Mouse (Mus musculus): Measurements from ENCODE around the gene Cpt1b.

Cpt1b gene

DNA sequence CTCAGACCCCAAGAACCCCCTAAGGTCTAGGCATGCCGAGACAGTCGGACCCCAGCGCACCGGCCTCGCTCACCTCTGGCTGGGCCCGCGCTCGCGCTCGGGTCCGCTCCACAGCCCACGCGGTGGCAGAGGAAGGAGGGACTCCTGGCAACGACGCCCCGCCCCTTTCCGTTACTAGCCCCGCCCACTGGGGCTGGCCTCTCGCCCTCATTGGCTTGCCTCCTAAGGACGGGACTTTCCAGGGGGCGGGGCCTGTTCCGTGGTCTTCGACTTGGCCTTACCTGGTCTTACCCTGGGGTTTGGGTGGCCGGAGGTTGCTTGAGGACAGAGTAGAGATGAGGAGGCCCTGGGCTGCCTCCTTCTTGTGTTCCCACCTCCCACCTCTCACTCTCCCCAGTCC is 15.5 kb downstream of the Cpt1b start, which contains the start of gene Syce3:
Gene Syce3 (minus strand): TSS at position 386 of the 400 bp plus-strand sequence.
- H3K9me3 ChIP-seq (ENCODE audit: low read length): peaks cover 28% of the 10 kb centered on the region
- peaks cover 24% of the 10 kb centered on the region for H3K27me3 ChIP-seq (ENCODE audit: insufficient read depth, low read length)
- no peaks in the 10 kb centered on the region for H3K36me3 ChIP-seq (ENCODE audit: insufficient read depth, low read length)
- H3K4me3 ChIP-seq (replicated peaks; ENCODE audit: low read length): peak within 1 kb of the TSS; percentile 29; the same call in 1 of the 2 replicates
- H3K4me1 ChIP-seq (replicated peaks; ENCODE audit: low read depth, low read length): peaks cover 16% of the 10 kb centered on the region
- TF ChIP-seq POU5F1 (IDR thresholded peaks at IDR 0.05; ENCODE audit: borderline replicate concordance, low read length): no peak
- TF ChIP-seq CTCF (conservative IDR thresholded peaks at IDR 0.05; ENCODE audit: low read length): no peak
- TF ChIP-seq NANOG (IDR thresholded peaks at IDR 0.05; ENCODE audit: borderline replicate concordance, low read length): no peak

DNA sequence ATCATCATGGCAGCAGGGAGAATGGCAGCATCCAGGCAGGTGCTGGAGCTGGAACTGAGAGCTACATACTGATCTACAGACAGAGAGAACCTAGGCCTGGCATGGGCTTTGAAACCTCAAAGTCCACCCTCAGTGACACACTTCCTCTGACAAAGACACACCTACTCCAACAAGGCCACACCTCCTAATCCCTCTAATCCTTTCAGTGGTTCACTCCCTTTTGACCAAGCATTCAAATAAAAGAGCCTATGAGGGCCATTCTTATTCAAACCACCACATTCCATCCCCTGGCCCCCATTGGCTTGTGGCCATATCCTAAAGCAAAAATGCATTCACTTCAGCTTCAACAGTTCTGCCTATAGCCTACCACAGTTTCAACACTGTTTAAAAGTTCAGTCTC is 19.0 kb downstream of the Cpt1b start:
- H3K36me3 ChIP-seq (ENCODE audit: insufficient read depth, low read length): no peaks in the 10 kb centered on the region
- H3K9me3 ChIP-seq (ENCODE audit: low read length): peaks cover 28% of the 10 kb centered on the region
- TF ChIP-seq CTCF (conservative IDR thresholded peaks at IDR 0.05; ENCODE audit: low read length) (no peak), NANOG (IDR thresholded peaks at IDR 0.05; ENCODE audit: borderline replicate concordance, low read length) (no peak), POU5F1 (IDR thresholded peaks at IDR 0.05; ENCODE audit: borderline replicate concordance, low read length) (no peak)
- no peak overlapping the region for H3K4me3 ChIP-seq (replicated peaks; ENCODE audit: low read length)
- H3K27me3 ChIP-seq (ENCODE audit: insufficient read depth, low read length): peaks cover 24% of the 10 kb centered on the region
- peaks cover 20% of the 10 kb centered on the region for H3K4me1 ChIP-seq (replicated peaks; ENCODE audit: low read depth, low read length)

DNA sequence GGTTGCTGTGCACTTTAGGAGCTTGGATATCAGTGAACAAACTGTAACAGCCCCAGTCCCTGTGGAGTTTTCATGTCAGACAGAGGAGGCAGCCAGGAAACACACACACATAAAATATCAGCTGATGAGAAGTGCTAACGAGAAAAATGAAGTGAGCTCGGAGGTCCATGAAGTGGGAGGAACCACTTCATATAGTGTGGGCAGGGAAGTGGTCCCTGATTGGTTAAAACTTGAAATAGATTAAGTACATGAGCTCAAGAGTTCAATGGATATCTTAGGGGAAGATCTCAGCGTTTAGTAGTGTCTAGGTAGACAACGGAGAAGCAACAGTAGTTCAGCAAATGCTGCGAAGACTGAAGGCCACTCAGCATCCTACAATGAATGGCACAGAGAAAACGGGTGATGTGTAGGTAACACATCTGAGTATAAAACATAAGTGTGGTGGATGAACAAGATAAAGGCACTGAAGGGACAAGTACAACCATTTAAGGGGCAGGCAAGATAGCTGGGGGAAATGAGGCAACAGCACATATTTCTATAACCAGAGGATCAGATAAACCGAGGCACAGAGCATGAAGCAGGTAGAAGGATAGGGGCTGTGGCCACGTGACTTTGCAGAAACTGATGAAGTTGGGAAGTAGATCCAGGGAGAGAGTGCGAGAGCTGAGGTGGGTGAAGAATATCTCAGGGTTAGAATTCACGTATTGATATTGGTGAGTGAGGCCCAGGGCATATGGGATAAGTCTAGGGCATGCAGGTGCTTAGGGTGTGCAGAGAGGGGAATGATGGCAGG is 20.6 kb downstream of the Cpt1b start:
- no peak overlapping the region for H3K4me3 ChIP-seq (replicated peaks; ENCODE audit: low read length)
- no peak for TF ChIP-seq NANOG (IDR thresholded peaks at IDR 0.05; ENCODE audit: borderline replicate concordance, low read length)
- no peak for TF ChIP-seq CTCF (conservative IDR thresholded peaks at IDR 0.05; ENCODE audit: low read length)
- TF ChIP-seq POU5F1 (IDR thresholded peaks at IDR 0.05; ENCODE audit: borderline replicate concordance, low read length): no peak
- H3K36me3 ChIP-seq (ENCODE audit: insufficient read depth, low read length): no peaks in the 10 kb centered on the region
- peaks cover 29% of the 10 kb centered on the region for H3K4me1 ChIP-seq (replicated peaks; ENCODE audit: low read depth, low read length)
- H3K27me3 ChIP-seq (ENCODE audit: insufficient read depth, low read length): peaks cover 18% of the 10 kb centered on the region
- H3K9me3 ChIP-seq (ENCODE audit: low read length): peaks cover 28% of the 10 kb centered on the region

DNA sequence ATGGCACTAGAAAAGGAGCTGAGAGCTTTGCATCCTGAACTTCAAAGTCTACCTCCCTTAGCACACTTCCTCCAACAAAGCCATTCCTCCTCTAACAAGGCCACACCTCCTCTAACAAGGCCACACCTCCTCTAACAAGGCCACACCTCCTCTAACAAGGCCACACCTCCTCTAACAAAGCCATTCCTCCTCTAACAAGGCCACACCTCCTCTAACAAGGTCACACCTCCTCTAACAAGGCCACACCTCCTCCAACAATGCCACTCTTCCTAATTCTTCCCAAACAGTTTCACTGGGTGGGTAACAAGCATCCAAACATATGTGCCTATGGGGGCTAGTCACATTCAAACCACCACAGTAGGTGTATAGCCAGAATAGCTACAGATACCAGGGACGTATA is 23.2 kb downstream of the Cpt1b start:
- H3K36me3 ChIP-seq (ENCODE audit: insufficient read depth, low read length): no peaks in the 10 kb centered on the region
- H3K4me3 ChIP-seq (replicated peaks; ENCODE audit: low read length): no peak overlapping the region
- no peaks in the 10 kb centered on the region for H3K27me3 ChIP-seq (ENCODE audit: insufficient read depth, low read length)
- H3K4me1 ChIP-seq (replicated peaks; ENCODE audit: low read depth, low read length): peaks cover 47% of the 10 kb centered on the region
- peaks cover 5% of the 10 kb centered on the region; the same call in 1 of the 2 replicates for H3K9me3 ChIP-seq (ENCODE audit: low read length)
- TF ChIP-seq POU5F1 (IDR thresholded peaks at IDR 0.05; ENCODE audit: borderline replicate concordance, low read length) (no peak), CTCF (conservative IDR thresholded peaks at IDR 0.05; ENCODE audit: low read length) (no peak), NANOG (IDR thresholded peaks at IDR 0.05; ENCODE audit: borderline replicate concordance, low read length) (no peak)

DNA sequence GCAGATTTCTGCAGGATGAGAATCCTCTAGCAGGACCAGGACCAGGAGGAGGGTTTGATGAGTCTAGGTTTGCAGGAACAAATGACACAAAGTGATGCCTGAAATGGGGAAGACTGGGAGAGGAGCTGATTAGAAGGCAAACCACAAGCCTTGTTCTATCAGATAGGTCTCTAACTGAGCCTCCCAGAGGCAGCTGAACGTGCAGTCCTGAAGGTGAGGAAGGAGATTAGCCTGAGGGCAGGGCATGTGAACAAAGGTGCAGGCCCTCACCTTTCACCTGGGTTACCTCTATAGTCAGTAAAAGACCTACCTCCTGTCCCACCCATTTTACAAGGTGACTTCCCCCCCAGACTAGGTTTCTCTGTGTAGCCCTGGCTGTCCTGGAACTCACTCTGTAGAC is 25.9 kb downstream of the Cpt1b start:
- peaks cover 32% of the 10 kb centered on the region for H3K4me1 ChIP-seq (replicated peaks; ENCODE audit: low read depth, low read length)
- no peaks in the 10 kb centered on the region for H3K36me3 ChIP-seq (ENCODE audit: insufficient read depth, low read length)
- peaks cover 7% of the 10 kb centered on the region; the same call in 1 of the 2 replicates for H3K27me3 ChIP-seq (ENCODE audit: insufficient read depth, low read length)
- H3K9me3 ChIP-seq (ENCODE audit: low read length): no peaks in the 10 kb centered on the region
- no peak overlapping the region for H3K4me3 ChIP-seq (replicated peaks; ENCODE audit: low read length)
- no peak for TF ChIP-seq NANOG (IDR thresholded peaks at IDR 0.05; ENCODE audit: borderline replicate concordance, low read length)
- TF ChIP-seq CTCF (conservative IDR thresholded peaks at IDR 0.05; ENCODE audit: low read length): no peak
- no peak for TF ChIP-seq POU5F1 (IDR thresholded peaks at IDR 0.05; ENCODE audit: borderline replicate concordance, low read length)

DNA sequence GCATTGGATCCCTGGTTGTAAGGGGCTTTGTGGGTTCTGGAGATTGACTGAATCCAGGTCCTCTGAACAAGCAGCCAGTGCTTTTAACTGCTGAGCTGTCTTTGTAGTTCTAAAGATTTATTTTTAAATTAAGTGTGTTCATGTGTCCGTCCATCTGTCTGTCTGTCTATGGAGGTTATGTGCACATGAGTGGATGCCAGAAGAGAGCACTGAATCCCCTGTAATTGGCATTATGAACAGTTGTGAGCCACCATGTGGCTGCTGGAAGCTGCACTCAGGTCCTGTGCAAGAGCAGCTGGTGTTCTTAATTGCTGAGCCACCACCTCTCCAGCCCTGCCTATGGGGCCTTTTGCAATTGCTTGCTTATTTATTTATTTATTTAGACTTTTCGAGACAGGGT is 27.5 kb downstream of the Cpt1b start:
- Histone ChIP-seq H3K27me3 (ENCODE audit: insufficient read depth, low read length) (peaks cover 7% of the 10 kb centered on the region; the same call in 1 of the 2 replicates), H3K9me3 (ENCODE audit: low read length) (no peaks in the 10 kb centered on the region), H3K36me3 (ENCODE audit: insufficient read depth, low read length) (no peaks in the 10 kb centered on the region), H3K4me3 (replicated peaks; ENCODE audit: low read length) (no peak overlapping the region), H3K4me1 (replicated peaks; ENCODE audit: low read depth, low read length) (peaks cover 32% of the 10 kb centered on the region)
- TF ChIP-seq NANOG (IDR thresholded peaks at IDR 0.05; ENCODE audit: borderline replicate concordance, low read length) (no peak), CTCF (conservative IDR thresholded peaks at IDR 0.05; ENCODE audit: low read length) (no peak), POU5F1 (IDR thresholded peaks at IDR 0.05; ENCODE audit: borderline replicate concordance, low read length) (no peak)

DNA sequence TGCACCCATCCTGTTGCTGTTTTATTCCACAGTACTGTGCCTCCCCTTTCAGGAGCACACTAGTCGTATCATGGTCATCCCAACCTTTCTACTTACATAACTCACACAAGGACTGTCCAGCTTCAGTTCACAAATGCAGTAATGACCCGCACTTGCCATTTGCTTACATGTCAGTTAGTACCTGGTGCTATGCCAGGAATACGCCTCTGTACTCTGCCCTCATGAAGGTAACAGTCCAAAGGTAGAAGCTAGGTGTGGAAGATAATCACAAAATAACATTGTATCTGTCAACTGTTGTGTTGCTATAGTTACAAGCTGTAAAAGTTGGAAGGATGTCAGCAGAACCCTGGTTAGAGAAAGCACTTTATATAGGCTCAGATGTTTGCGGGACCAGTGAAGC is 28.8 kb downstream of the Cpt1b start:
- Histone ChIP-seq H3K9me3 (ENCODE audit: low read length) (no peaks in the 10 kb centered on the region), H3K36me3 (ENCODE audit: insufficient read depth, low read length) (no peaks in the 10 kb centered on the region), H3K4me3 (replicated peaks; ENCODE audit: low read length) (no peak overlapping the region), H3K27me3 (ENCODE audit: insufficient read depth, low read length) (peaks cover 11% of the 10 kb centered on the region; the same call in 1 of the 2 replicates), H3K4me1 (replicated peaks; ENCODE audit: low read depth, low read length) (peaks cover 29% of the 10 kb centered on the region)
- TF ChIP-seq CTCF (conservative IDR thresholded peaks at IDR 0.05; ENCODE audit: low read length): no peak
- TF ChIP-seq NANOG (IDR thresholded peaks at IDR 0.05; ENCODE audit: borderline replicate concordance, low read length): no peak
- TF ChIP-seq POU5F1 (IDR thresholded peaks at IDR 0.05; ENCODE audit: borderline replicate concordance, low read length): no peak

DNA sequence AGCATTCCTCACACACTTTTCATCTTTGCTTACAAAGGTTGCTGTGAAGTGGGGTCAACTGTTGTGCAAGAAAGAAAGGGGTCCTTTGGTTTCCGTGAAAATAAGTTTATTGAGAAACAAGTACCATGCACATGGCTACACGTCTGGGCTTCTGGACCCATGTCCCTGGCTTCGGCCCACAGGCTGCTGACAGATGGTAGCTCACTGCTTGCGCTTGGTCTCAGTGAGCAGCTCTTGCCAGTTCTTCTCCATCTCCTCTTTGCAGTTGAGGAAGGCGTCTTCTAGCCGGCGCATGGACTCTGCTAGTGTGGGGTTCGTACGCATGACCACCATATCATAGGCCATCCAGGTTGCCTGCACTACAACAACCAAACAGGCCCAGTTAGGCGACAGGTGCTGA is 35.6 kb downstream of the Cpt1b start:
- TF ChIP-seq CTCF (conservative IDR thresholded peaks at IDR 0.05; ENCODE audit: low read length): no peak
- no peak for TF ChIP-seq POU5F1 (IDR thresholded peaks at IDR 0.05; ENCODE audit: borderline replicate concordance, low read length)
- TF ChIP-seq NANOG (IDR thresholded peaks at IDR 0.05; ENCODE audit: borderline replicate concordance, low read length): no peak
- Histone ChIP-seq H3K4me3 (replicated peaks; ENCODE audit: low read length) (no peak overlapping the region), H3K4me1 (replicated peaks; ENCODE audit: low read depth, low read length) (peaks cover 38% of the 10 kb centered on the region), H3K36me3 (ENCODE audit: insufficient read depth, low read length) (no peaks in the 10 kb centered on the region), H3K27me3 (ENCODE audit: insufficient read depth, low read length) (peaks cover 56% of the 10 kb centered on the region), H3K9me3 (ENCODE audit: low read length) (no peaks in the 10 kb centered on the region)

Data from E14TG2a.4 (cell line).